Mouse (Mus musculus) lung, adult 2 months (tissue): ENCODE measurements around the gene Ppp3r1.
A peak's percentile ranks its signal among the peaks of the same experiment; 100 is the strongest.

Experiments used
- CTCF ChIP-seq: fragments of 200-500 bp; IDR thresholded peaks from 2 replicates; pipeline ENCODE4 v1.5.1; 2011; ENCODE audit warnings: mild to moderate bottlenecking, low read length, control low read depth; ENCODE audit not compliant: insufficient read depth
- POLR2A ChIP-seq: fragments of 200-500 bp; IDR thresholded peaks from 2 replicates; pipeline ENCODE4 v1.6.1; 2011; ENCODE audit warnings: low read depth, mild to moderate bottlenecking, control low read depth, low read length, borderline replicate concordance; ENCODE audit errors: extremely low read depth

- peak; percentile 45 for TF ChIP-seq CTCF
- TF ChIP-seq POLR2A, result no peak
Measured at GRCm38 (mm10) chr11:17192151-17192844, 33.2 kb downstream of the Ppp3r1 start.
